Mouse (Mus musculus) spleen, adult 2 months (tissue): Measurements from ENCODE around the gene H2-DMa.

Source experiments
- CTCF ChIP-seq: fragments of 200-500 bp; IDR thresholded peaks from 2 replicates; pipeline ENCODE4 v1.5.1; 2011; ENCODE audit warnings: mild to moderate bottlenecking, inconsistent platforms; ENCODE audit not compliant: insufficient read depth, insufficient read length, insufficient replicate concordance; ENCODE audit errors: extremely low read depth
- POLR2A ChIP-seq: fragments of 200-500 bp; IDR thresholded peaks from 2 replicates; pipeline ENCODE4 v1.6.1; 2011; ENCODE audit warnings: low read depth, low read length, inconsistent platforms

- TF ChIP-seq CTCF (peak; percentile 83; the same call in 1 of the 2 replicates), POLR2A (no peak)
Measured at GRCm38 (mm10) chr17:34170877-34171498, 51.6 kb downstream of the H2-DMa start.
